Mouse (Mus musculus) neural tube, embryonic 12.5 days (tissue): ENCODE results near the gene Aebp2. TPM values are rescaled to one million over a fixed set of nuclear protein-coding genes. Genes with fewer than 3 reads are reported as not detected.

ENCODE experiments used
- ATAC-seq: fragments of 200-750 bp; cut with Nextera tagmentation; 2 replicates; pipeline ENCODE4 v1.8.0; 2017; ENCODE audit warnings: low read depth, mild to moderate bottlenecking, moderate TSS enrichment, moderate library complexity; ENCODE audit not compliant: low FRiP score
- H3K27ac ChIP-seq: fragments of 300-500 bp; sonication (generic); 2 replicates; pipeline ENCODE4 v1.5.1; 2016
- H3K27me3 ChIP-seq: fragments of 300-500 bp; sonication (generic); replicated peaks from 2 replicates; pipeline ENCODE4 v1.6.1; 2016; ENCODE audit warnings: mild to moderate bottlenecking
- H3K36me3 ChIP-seq: fragments of 300-500 bp; sonication (generic); 2 replicates; pipeline ENCODE4 v1.6.1; 2016; ENCODE audit warnings: mild to moderate bottlenecking
- H3K4me1 ChIP-seq: fragments of 300-500 bp; sonication (generic); 2 replicates; pipeline ENCODE4 v1.6.1; 2016
- H3K4me2 ChIP-seq: fragments of 300-500 bp; sonication (generic); replicated peaks from 2 replicates; pipeline ENCODE4 v1.6.1; 2016; ENCODE audit warnings: mild to moderate bottlenecking
- H3K4me3 ChIP-seq: fragments of 300-500 bp; sonication (generic); 2 replicates; pipeline ENCODE4 v1.5.1; 2016
- H3K9ac ChIP-seq: fragments of 300-500 bp; sonication (generic); 2 replicates; pipeline ENCODE4 v1.6.1; 2016; ENCODE audit warnings: mild to moderate bottlenecking
- H3K9me3 ChIP-seq: fragments of 300-500 bp; sonication (generic); 2 replicates; pipeline ENCODE4 v1.6.1; 2016; ENCODE audit warnings: mild to moderate bottlenecking
- WGBS: fragments of 180-500 bp; shearing (Covaris S2); methylation state at CpG from one replicate; pipeline ENCODE4 v1.1.7; 2016; 5-methylcytosine and 5-hydroxymethylcytosine counted together
- polyA plus RNA-seq: library from polyadenylated mRNA; unstranded; fragments of >200 nt; fragmentation: Nextera tagmentation; extraction: Ambion mirVana; gene quantifications from 2 replicates; pipeline ENCODE4 v1.2.1, GENCODE M21; 2016

Gene Aebp2
- polyA plus RNA-seq, 1 experiment from 2014 or later: 12.9 TPM

- H3K9ac ChIP-seq: no peak overlapping the region
- no peaks in the 10 kb centered on the region for H3K9me3 ChIP-seq
- H3K27me3 ChIP-seq: no peaks in the 10 kb centered on the region
- peaks cover 14% of the 10 kb centered on the region for H3K4me1 ChIP-seq
- H3K4me3 ChIP-seq: no peak overlapping the region
- H3K36me3 ChIP-seq: no peaks in the 10 kb centered on the region
- H3K4me2 ChIP-seq: no peak overlapping the region
- 90% methylated on average over 11 of the region's 11 CpGs for WGBS
- H3K27ac ChIP-seq: no peak overlapping the region
- no peak for ATAC-seq
These were observed 61.9 kb downstream of the Aebp2 start for GRCm38 (mm10) chr6:140684403-140684802.

GRCm38 (mm10) chr6:140689617-140690404 is 67.3 kb downstream of the Aebp2 start:
- ATAC-seq: no peak
- Histone ChIP-seq H3K4me3 (no peak overlapping the region), H3K9ac (no peak overlapping the region), H3K36me3 (no peaks in the 10 kb centered on the region), H3K27me3 (no peaks in the 10 kb centered on the region), H3K9me3 (no peaks in the 10 kb centered on the region), H3K27ac (no peak overlapping the region), H3K4me1 (no peaks in the 10 kb centered on the region), H3K4me2 (no peak overlapping the region)
- WGBS: 92% methylated on average over 16 of the region's 16 CpGs

DNA sequence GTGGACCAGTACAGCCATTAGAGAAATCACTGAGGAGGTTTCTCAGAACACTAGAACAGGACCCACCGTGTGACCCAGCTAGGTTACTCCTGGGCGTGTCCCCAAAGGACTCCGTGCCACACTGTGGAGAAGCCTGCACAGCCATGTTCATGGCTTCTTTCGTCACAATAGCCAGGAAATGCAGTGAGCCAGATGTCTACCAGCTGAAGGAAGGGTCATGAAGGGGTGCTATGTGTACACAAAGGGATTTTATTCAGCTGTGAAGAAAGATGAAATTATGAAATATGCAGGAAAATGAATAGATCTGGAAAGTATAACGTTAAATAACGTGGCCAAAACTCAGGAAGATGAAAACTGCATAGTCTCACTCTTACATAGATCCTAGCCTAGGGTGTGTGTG is 69.7 kb downstream of the Aebp2 start:
- Histone ChIP-seq H3K27me3 (no peaks in the 10 kb centered on the region), H3K9ac (no peak overlapping the region), H3K27ac (no peak overlapping the region), H3K4me2 (no peak overlapping the region), H3K9me3 (no peaks in the 10 kb centered on the region), H3K4me3 (no peak overlapping the region), H3K4me1 (peaks cover 9% of the 10 kb centered on the region; the same call in 1 of the 2 replicates), H3K36me3 (no peaks in the 10 kb centered on the region)
- no peak for ATAC-seq
- 86% methylated on average over 6 of the region's 6 CpGs for WGBS

- ATAC-seq: peak; percentile 57
- H3K36me3 ChIP-seq: no peaks in the 10 kb centered on the region
- peaks cover 10% of the 10 kb centered on the region; the same call in 1 of the 2 replicates for H3K4me1 ChIP-seq
- no peak overlapping the region for H3K27ac ChIP-seq
- no peaks in the 10 kb centered on the region for H3K9me3 ChIP-seq
- 41% methylated on average over 12 of the region's 12 CpGs for WGBS
- H3K9ac ChIP-seq: no peak overlapping the region
- no peak overlapping the region for H3K4me3 ChIP-seq
- no peaks in the 10 kb centered on the region for H3K27me3 ChIP-seq
- 0 out of 2 replicates have a peak overlapping the region, but pooled peaks have one; percentile 2 for H3K4me2 ChIP-seq
These were observed 73.9 kb downstream of the Aebp2 start for GRCm38 (mm10) chr6:140696192-140696879.

- no peaks in the 10 kb centered on the region for H3K27me3 ChIP-seq
- H3K9ac ChIP-seq: no peak overlapping the region
- no peak overlapping the region for H3K4me2 ChIP-seq
- H3K4me1 ChIP-seq: peaks cover 10% of the 10 kb centered on the region; the same call in 1 of the 2 replicates
- 84% methylated on average over 11 of the region's 11 CpGs for WGBS
- H3K4me3 ChIP-seq: no peak overlapping the region
- H3K9me3 ChIP-seq: no peaks in the 10 kb centered on the region
- H3K27ac ChIP-seq: no peak overlapping the region
- H3K36me3 ChIP-seq: no peaks in the 10 kb centered on the region
- ATAC-seq: no peak
These were observed 75.5 kb downstream of the Aebp2 start for GRCm38 (mm10) chr6:140697994-140698393.

GRCm38 (mm10) chr6:140698596-140698995 is 76.1 kb downstream of the Aebp2 start:
- ATAC-seq: no peak
- Histone ChIP-seq H3K36me3 (no peaks in the 10 kb centered on the region), H3K27me3 (no peaks in the 10 kb centered on the region), H3K4me2 (no peak overlapping the region), H3K9me3 (no peaks in the 10 kb centered on the region), H3K4me1 (peaks cover 10% of the 10 kb centered on the region; the same call in 1 of the 2 replicates), H3K27ac (no peak overlapping the region), H3K9ac (no peak overlapping the region), H3K4me3 (no peak overlapping the region)
- 93% methylated on average over 1 of the region's 1 CpGs for WGBS

DNA sequence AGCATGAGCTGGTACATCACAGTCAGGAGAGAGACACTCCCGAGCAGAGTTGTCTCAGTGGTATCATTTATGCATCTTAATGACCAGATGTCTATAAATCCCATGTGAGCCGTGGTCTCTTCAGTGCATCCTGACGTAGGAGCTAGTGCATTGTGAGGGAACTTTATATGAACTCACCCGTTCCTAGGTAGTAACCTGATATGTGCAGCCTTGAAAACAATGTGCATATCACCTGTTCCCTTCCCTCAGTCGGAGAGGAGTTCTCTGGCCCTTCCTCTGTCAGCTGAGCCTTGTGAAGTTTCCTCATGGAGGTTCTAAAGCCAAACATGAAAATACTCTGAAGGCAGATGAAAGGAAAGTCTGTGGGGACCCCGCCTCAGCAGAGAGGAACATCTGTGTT is 78.8 kb downstream of the Aebp2 start:
- ATAC-seq: no peak
- Histone ChIP-seq H3K9ac (no peak overlapping the region), H3K27me3 (no peaks in the 10 kb centered on the region), H3K4me1 (peaks cover 10% of the 10 kb centered on the region; the same call in 1 of the 2 replicates), H3K36me3 (no peaks in the 10 kb centered on the region), H3K4me3 (no peak overlapping the region), H3K4me2 (no peak overlapping the region), H3K9me3 (no peaks in the 10 kb centered on the region), H3K27ac (no peak overlapping the region)
- 70% methylated on average over 6 of the region's 6 CpGs for WGBS

GRCm38 (mm10) chr6:140705132-140705531 is 82.7 kb downstream of the Aebp2 start:
- ATAC-seq: no peak
- WGBS: 86% methylated on average over 10 of the region's 10 CpGs
- no peaks in the 10 kb centered on the region for H3K9me3 ChIP-seq

DNA sequence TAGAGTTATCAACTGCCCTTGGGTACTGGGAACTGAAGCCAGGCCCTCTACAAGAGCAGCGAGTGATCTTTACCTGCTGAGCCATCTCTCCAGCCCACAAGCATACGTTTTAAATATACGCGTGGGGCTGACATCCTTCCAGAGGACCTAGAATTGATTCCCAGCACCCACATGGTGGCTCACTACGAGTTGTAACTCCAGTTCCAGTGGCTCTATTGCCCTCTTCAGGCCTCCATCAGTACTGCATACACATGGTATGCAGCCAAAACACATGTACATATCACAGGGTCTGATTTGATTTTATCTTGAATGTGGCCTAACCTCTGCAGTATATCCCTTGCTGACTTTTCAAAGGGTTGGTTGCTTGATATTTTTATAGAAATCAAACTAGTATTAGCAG is 83.6 kb downstream of the Aebp2 start:
- no peak for ATAC-seq
- H3K4me1 ChIP-seq: 0 out of 2 replicates have a peak, but pooled peaks cover 4% of the 10 kb centered on the region
- H3K27ac ChIP-seq: no peak overlapping the region

More at GRCm38 (mm10) chr6:140705132-140705531, 82.7 kb downstream of the Aebp2 start:
- Histone ChIP-seq H3K4me2 (no peak overlapping the region), H3K4me3 (no peak overlapping the region), H3K27ac (no peak overlapping the region), H3K27me3 (no peaks in the 10 kb centered on the region), H3K4me1 (0 out of 2 replicates have a peak, but pooled peaks cover 4% of the 10 kb centered on the region), H3K36me3 (no peaks in the 10 kb centered on the region), H3K9ac (no peak overlapping the region)

GRCm38 (mm10) chr6:140708059-140708458 is 85.6 kb downstream of the Aebp2 start:
- H3K4me1 ChIP-seq: 0 out of 2 replicates have a peak, but pooled peaks cover 4% of the 10 kb centered on the region
- H3K9me3 ChIP-seq: no peaks in the 10 kb centered on the region
- H3K36me3 ChIP-seq: no peaks in the 10 kb centered on the region
- H3K4me3 ChIP-seq: no peak overlapping the region
- WGBS: 75% methylated on average over 10 of the region's 10 CpGs
- no peaks in the 10 kb centered on the region for H3K27me3 ChIP-seq
- no peak overlapping the region for H3K9ac ChIP-seq
- no peak overlapping the region for H3K27ac ChIP-seq
- H3K4me2 ChIP-seq: no peak overlapping the region
- no peak for ATAC-seq

More for the DNA sequence above, 83.6 kb downstream of the Aebp2 start:
- Histone ChIP-seq H3K9ac (no peak overlapping the region), H3K4me2 (no peak overlapping the region), H3K27me3 (no peaks in the 10 kb centered on the region), H3K4me3 (no peak overlapping the region), H3K36me3 (no peaks in the 10 kb centered on the region), H3K9me3 (no peaks in the 10 kb centered on the region)
- 94% methylated on average over 5 of the region's 5 CpGs for WGBS

- H3K4me2 ChIP-seq: no peak overlapping the region
- H3K4me1 ChIP-seq: 0 out of 2 replicates have a peak, but pooled peaks cover 4% of the 10 kb centered on the region
- H3K36me3 ChIP-seq: no peaks in the 10 kb centered on the region
- no peak overlapping the region for H3K4me3 ChIP-seq
- 60% methylated on average over 6 of the region's 6 CpGs for WGBS
- no peak overlapping the region for H3K27ac ChIP-seq
- H3K9ac ChIP-seq: no peak overlapping the region
- no peaks in the 10 kb centered on the region for H3K9me3 ChIP-seq
- H3K27me3 ChIP-seq: peaks cover 5% of the 10 kb centered on the region; the same call in 1 of the 2 replicates
- no peak for ATAC-seq
These were observed 87.1 kb downstream of the Aebp2 start for GRCm38 (mm10) chr6:140709415-140710107.

GRCm38 (mm10) chr6:140712754-140713153 is 90.3 kb downstream of the Aebp2 start:
- no peak overlapping the region for H3K9ac ChIP-seq
- H3K4me1 ChIP-seq: 0 out of 2 replicates have a peak, but pooled peaks cover 4% of the 10 kb centered on the region
- no peak overlapping the region for H3K4me3 ChIP-seq
- H3K27ac ChIP-seq: no peak overlapping the region
- H3K4me2 ChIP-seq: no peak overlapping the region; the same call in 1 of the 2 replicates
- H3K9me3 ChIP-seq: no peaks in the 10 kb centered on the region
- 0 out of 2 replicates have a peak, but pooled peaks have one; percentile 58 for ATAC-seq
- 6% methylated on average over 11 of the region's 11 CpGs for WGBS
- no peaks in the 10 kb centered on the region for H3K36me3 ChIP-seq
- H3K27me3 ChIP-seq: peaks cover 5% of the 10 kb centered on the region; the same call in 1 of the 2 replicates
